Mouse (Mus musculus) urinary bladder, postnatal 14 days (tissue): ENCODE data around the gene Olfr638.
"Not testable (repeated sequence)": the region's sequence is repeated elsewhere in the genome, so short reads cannot be mapped to it uniquely, and the experiment has no call there.

Source experiments
- DNase-seq: peaks from one replicate; pipeline ENCODE4 v3.0.0; 2021; ENCODE audit warnings: low spot score

The Olfr638 gene

DNA sequence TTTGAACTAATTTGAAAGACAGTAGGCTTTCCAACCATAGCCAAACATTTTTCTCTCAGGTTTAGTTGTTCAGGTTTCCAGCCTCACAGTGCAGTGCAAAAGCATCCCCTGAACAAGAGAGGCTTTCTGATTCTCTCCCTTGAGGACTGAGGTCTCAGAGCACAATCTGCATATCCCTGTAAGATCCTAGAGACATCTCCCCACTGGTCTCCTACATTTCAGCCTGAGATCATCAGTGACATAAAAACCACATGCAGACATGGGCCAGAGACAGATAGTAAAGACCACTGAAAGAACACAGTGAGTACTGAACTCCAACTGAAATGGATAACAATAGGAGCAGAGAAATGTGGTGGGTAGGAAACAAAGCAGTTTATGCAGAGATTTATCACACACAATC, at the start of gene Olfr638:
Olfr638 (plus strand) TSS at position 301 of the 400 bp plus-strand sequence.
- DNase-seq = no peak

DNA sequence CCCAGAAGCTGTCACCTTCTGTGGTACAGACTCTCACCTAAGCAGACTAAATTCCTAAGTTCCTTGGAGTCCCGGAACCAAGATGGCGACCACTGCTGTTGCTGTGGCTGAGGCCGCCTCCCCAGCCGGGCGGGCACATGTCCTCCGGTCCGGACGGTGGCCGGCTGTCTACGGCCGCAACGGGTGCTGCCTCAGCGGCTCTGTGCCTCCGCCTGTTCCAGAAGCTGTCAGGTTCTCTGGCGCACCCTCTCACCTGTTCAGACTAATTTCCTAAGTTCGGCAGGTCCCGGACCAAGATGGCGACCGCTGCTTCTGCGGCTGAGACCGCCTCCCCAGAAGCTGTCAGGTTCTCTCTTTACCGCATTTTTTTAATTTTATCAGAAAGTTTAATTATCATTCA, 31.7 kb upstream of the Olfr638 start:
- DNase-seq = not testable (repeated sequence)

DNA sequence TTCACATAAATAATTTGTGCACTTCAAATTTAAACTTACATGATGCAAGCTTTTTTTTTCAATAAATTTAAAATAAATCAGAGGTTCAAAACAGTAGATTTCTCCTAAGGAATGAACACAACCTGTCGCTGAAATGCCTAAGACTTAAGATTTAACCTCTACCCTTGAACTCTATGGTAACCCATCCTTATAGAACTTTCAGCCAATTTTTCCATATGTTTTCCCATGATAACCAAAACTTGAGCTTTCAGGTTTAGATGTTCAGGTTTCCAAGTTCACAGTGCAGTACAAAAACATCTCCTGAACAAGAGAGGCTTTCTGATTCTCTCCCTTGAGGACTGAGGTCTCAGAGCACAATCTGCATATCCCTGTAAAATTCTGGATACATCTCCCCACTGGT, 27.7 kb upstream of the Olfr638 start, which contains the start of gene Olfr635:
Olfr635 (plus strand) TSS at position 301 of the 400 bp plus-strand sequence.
- no peak for DNase-seq

DNA sequence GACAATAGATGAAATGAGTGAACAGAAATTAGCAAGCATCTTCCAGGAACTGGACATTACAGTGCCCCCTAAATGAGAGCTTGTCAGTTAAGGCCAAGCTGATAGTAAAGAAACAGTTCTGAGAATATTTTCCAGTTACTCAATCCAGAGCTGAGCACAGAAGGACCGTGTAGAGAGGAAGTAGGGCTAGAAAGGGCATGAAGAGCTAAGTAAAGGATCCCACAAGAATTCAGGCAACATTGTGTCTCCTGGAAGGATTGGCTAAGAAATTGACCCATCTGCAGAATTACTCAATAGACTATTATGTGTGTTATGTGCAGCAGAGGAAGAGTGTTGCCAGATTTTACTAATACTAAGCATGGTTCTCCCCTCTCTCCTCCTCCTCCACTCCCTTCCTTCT, 26.8 kb upstream of the Olfr638 start:
- no peak for DNase-seq

DNA sequence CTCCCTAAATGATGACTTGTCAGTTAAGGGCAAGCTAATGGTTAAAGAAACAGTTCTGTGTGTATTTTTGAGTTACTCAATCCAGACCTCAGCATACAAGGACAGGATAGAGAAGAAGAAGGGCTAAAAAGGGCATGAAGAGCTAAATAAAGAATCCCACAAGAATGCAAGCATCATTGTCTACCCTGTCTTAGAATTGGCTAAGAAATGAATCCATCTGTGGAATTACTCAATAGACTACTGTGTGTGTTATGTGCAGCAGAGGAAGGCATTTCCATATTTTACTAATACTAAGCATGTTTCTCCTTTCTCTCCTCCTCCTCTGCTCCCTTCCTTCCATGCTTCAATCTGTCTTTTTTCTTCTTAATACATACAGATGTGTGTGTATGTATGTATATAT, 578 bp downstream of the Olfr638 start:
- no peak for DNase-seq

DNA sequence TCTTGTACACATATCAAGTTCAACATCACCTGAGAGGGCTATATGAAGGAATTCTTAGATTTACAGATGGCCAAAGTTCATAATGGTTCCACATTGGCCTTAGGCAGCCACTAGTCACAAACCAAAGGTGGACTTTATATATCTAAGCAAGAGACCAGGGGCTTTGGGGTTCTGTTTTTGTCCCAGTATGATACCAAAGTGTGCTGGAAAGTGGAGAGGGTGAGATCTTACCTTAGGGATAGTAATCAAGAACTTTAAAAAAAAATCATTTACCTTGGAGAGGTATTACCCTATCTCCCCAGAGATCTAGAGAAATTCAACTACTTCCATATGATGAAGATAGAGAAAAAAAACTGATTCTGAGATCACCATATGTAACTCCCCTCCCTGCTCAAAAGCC, 18.7 kb downstream of the Olfr638 start, which contains the start of gene Olfr639:
Olfr639 (minus strand) TSS at position 101 of the 400 bp plus-strand sequence.
- DNase-seq = no peak

DNA sequence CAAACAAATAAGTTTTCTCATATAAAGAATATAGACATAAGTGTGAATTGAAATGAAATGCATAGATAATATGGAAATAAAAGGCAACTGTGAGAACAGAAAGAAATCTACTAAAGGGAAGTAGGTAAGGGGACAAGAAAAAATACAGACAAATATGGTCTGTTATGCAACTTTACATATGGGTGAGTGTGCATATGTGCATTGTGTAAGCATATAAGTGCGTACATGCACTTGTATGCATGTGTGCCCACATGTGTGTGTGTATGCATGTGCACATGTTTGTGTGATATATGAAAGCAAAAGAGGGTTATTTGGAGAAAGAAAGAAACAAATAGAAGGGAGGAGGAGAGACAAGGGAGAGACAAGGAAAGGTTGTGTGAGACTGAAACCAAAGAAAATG, 20.4 kb downstream of the Olfr638 start:
- no peak for DNase-seq

DNA sequence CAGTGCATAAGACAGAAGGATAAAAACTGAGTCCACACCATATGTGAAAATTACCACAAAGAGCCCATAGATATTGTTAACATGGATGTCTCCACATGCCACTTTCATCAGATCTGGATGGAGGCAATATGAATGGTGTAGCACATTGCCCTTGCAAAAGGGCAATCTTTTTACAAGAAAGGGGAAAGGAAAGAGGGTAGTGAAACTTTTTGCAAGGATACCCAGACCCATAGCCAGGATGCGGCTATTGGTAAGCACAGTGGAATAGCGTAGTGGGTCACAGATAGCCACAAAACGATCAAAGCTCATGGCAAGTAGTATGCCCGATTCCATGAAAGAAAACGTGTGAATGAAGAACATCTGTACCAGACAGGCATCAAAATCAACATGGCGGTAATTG, 23.1 kb downstream of the Olfr638 start:
- DNase-seq = no peak

DNA sequence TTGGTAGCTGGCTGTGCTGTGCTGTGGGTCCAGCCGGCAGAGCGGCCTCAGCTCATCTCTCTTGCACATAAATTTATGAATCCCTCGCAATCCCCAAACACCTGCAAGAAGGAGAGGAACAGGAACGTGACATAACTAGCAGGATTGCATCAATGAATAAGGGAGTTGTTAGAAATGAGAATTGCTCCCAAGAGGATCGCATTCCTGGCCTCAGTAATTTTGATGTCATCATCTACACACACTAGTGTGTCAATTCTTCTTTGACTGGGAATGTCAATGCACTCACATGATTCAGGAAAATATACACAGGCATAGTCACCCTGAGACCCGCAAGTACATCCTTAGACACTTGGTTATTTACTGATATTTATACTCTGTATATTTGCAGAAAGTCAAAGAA, 26.9 kb downstream of the Olfr638 start, which contains the start of gene Olfr640:
Olfr640 (minus strand) TSS at position 101 of the 400 bp plus-strand sequence.
- DNase-seq = no peak

DNA sequence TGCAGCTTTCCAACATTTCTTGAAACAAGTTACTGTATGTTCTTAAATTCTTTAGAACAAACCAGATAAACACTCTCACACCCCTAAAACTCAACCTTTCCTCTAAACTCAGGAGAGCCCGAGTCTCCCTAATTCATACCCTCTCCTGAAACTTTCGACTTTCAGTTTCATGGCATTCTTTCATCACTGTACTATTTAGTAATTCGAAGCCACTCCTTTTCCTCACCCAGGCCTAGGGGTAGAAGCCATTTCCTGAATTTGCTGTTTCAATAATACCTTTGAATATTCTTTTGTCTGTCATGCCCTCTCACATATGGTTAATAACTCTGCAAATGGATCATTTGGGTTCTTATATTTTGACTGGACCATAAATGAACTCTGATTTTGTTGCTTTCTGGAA, 28.4 kb downstream of the Olfr638 start:
- DNase-seq = no peak

DNA sequence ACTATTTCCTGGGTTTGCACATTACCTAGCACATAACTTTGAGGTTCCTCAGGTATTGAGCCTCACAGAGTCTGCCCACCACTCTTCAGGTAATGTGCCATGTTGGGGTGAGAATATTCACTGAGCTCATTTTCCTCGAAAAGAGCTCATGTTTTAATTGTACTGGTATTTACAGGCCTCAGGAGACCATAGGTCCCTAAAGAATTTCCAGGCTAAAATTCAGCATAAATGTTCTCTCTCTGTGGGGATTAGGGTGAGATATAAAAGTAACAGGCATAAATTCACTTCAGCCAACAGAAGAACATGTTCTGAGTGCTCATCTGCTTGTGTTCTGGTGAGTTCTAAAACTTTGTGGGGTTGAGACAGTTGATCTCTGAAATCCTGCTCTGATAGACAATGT, 36.6 kb downstream of the Olfr638 start, which contains the start of gene Olfr641:
Olfr641 (plus strand) TSS at position 301 of the 400 bp plus-strand sequence.
- DNase-seq = no peak

DNA sequence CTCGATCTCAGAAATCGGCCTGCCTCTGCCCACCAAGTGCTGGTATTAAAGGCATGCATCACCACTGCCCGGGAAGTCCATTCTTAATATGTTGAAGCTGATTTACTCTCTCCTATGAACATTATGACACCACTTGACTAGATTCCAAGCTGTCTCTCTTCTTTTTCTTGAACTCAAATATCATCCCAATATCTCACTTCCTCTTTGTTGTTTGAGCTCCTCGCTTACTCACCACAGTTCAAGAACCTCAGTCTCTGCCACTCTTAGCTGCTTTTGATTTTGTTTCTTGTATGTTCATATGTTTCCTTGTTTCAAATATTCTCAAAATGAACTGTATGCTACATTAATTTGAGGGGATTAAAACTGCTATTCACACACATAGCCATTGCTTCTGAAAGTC, 52.2 kb downstream of the Olfr638 start:
- no peak for DNase-seq

DNA sequence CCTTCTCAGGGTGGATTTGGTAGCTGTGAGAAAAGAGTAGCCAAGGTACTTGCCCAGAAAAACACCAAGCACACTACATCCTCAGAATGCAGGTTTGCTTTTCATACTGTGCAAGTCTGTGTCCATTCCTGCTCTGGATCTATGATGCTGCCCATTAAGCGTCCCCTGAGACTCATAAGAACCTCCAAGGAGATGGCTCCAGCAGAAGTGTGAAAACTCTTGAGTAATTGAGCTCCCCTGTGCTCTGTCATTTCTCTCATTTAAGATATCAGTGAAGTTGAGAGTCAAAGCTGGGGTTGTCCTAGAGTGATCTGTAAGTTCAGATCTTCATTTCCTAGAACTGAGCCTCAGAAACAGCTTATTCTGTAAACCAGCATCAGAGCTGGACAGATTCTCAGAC, 54.0 kb downstream of the Olfr638 start, which contains the start of gene Olfr642:
Olfr642 (minus strand) TSS at position 101 of the 400 bp plus-strand sequence.
- DNase-seq = no peak
